Mouse (Mus musculus): ENCODE results near the gene A730015C16Rik.
A peak's percentile ranks its signal among the peaks of the same experiment; 100 is the strongest.

The A730015C16Rik gene

DNA sequence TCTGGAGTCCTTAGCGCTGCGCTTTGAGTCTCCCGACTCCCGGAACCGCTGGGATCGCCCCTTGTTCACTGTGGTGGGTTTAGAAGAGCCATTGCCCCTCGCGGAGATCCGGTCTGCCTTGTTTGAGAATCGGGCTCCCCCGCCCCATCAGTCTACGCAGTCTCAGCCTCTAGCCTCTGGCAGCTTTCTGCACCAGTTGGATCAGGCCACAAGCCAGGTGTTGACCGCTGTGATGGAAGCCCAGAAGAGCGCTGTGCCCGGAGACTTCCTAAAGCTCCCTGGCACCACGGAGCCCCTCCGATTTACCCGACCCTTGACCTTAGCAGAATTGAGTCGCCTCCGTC is at the start of gene A730015C16Rik:
Gene A730015C16Rik (minus strand): TSS at position 115 of the 344 bp plus-strand sequence.
- DNase-seq (ENCODE audit: low read depth, low spot score) = no peak

DNA sequence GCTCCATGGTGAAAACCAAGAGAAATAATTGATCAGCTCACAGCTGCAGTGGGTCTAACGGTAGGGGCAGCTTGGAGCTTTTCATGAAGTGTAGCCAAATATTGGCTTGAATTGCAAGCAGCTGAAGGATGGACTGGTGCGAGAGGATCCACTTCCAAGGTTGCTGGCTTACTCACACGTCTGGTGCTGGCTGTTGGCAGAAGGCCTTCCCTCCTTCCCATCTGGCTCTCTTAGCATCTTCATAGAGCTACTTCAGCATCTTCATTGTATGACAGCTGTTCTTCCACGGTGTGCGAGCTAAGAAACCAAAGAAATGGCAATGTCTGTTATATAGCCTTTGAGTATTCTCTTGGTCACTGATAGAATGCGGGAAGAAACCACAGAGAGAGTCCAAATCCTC is 42.5 kb upstream of the A730015C16Rik start:
- no peak for DNase-seq (ENCODE audit: low read depth, low spot score)

DNA sequence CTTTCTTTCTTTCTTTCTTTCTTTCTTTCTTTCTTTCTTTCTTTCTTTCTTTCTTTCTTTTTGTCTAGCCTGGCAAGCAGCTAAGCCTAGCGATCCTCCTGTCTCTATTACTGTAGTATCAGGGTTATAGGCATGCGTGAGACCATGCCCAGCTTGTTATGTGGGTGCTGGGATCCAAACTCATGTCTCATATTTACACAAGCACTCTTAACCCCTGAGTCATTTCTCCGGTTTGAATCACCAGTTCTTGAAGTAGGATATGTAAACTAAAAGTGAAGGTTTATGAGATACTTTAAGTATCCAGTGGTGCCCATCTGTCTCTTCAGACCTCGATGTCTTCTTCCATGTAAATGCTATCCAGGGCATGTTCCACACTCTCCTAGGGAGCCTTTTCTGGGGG is 39.0 kb upstream of the A730015C16Rik start:
- no peak for DNase-seq (ENCODE audit: low read depth, low spot score)

DNA sequence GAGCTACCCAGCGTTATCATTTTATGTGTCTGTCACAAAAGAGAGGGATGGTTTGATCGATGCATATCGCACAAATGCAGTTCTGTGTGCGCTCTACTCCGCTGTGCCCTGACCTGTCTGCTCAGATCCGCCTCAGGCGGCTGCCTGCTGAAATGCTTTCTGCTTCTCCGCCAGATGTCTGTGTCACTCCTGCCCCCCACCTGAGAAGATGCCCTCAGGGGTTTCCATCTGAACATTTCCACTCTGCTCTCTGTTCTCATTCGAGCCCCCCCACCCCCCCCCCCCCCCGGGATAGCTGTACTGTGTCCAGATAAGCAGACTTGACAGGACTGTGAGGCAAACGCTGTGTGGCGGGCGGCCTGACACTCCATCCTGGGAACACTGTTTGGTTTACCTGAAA is 35.4 kb upstream of the A730015C16Rik start:
- peak; percentile 70 for DNase-seq (ENCODE audit: low read depth, low spot score)

DNA sequence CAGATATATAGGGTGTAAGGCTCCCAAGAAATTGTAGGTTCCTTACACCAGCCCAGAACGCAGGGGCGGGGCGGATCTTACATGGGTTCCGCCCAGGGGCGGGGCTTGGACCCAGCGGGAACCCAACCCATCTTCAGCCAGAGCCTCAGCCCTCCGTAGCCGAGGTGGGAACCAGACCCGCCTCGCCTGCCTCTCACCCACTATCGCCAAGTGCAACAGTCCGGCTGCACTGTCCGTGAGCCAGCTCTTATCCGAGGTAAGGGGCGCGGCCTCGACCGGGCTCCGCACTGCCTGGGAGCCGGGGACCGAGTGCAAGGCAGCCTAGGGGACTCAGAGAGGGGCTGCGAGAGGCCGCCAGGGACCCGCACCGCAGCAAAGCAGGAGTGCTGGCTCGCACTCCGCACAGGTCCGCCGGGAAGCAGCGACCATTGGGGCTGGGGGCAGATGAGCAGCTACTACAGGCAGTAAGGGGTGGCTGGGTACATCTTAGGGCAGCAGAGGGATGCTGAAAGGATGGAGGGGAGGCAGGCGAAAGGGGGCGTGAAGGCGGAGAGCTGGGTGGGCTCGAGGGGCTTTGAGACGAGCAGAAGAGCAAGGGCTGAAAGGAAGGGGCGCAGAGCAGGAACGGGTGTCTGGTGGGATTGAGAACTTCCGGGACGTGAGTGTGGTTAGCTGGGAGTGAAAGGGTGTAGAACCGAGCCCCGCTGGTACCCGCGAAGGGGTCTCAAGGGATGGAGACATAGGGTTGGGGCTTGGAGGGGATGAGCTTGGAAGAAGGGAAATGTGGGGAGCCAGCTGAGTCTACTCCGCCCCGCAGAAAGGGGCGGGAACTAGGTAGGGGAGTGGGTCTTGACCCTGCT is 30.8 kb upstream of the A730015C16Rik start, which contains the start of gene Rab3b:
Gene Rab3b (plus strand): TSS at position 101 of the 860 bp plus-strand sequence.
- DNase-seq (ENCODE audit: low read depth, low spot score) = peak; percentile 65

DNA sequence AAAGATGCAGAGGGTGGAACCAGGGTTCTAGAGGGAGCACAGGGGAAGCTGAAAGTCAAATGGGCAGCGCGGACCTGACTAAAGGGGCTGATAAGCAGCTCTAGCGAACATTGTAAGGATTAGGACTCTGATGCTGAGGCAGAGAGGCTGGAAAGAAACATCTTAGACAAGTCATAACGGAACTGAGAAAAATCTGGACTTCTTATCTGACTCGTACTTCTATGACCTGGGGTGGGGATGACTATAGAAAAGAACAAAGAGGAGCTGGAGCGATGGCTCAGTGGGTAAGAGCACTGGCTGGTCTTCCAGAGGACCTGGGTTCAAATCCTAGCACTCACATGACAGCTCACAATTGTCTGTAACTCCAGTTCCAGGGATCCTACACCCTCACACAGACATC is 29.5 kb upstream of the A730015C16Rik start:
- DNase-seq (ENCODE audit: low read depth, low spot score) = no peak

DNA sequence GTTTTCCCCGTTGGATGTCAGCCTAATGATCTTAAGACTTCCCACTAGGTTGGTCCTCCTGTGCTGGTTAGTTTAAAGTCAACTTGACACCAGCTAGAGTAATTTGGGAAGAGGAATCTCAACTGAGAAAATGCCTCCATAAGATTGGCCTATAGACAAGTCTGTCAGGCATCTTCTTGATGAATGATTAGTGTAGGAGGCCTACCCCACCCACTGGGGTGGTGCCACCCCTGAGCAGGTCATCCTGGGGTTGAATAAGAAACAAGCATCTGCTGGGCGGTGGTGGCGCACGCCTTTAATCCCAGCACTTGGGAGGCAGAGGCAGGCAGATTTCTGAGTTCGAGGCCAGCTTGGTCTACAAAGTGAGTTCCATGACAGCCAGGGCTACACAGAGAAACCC is 25.3 kb upstream of the A730015C16Rik start:
- DNase-seq (ENCODE audit: low read depth, low spot score) = peak; percentile 42

DNA sequence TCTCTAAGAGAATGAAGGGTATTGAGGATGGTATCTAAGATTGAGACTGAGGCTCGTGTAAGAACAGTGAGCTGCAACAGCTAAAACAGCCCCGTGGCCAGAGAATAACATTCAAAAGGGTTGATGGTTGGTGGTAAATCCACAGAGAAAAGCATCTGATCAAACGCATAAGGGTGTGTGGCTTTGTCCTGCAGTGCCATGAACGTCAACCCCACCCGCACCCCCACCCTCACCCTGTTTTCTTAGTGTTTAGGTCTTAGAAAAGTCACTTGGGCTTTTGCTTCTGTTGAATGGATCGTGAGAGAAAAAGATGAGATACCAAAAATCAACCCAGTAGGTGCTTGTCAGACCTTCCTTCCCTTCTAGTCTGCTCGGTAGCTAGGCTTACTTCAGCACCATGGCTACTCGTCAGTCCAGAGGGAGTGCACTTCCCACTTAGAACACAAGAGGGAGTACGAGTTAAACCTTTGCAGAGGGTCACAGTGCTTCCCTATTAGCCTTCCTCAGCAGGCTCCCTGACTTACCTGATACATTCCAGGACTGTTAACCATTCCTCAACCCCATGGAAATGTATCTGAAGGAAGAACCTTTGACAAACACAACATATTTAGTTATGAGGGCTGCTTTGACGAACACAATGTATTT is 21.4 kb upstream of the A730015C16Rik start:
- peak; percentile 92 for DNase-seq (ENCODE audit: low read depth, low spot score)

DNA sequence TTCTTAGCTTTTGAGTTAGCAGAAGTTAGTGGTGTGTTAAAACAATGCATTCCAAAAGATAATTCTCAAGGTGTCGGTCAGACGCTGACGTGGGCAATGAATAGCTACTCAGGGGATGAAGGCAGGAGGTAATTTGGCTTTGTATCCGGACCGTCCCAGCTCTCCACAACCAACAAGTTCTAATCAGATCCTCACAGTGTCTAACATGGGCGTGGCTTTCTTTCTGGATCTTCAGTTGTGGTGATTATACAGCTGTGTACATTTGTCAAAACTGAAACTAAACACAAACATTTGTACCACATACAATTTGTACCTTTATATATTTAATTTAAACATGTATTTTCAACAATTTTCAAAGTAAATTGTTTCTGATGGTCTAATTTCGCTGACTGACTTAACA is 18.4 kb upstream of the A730015C16Rik start:
- no peak for DNase-seq (ENCODE audit: low read depth, low spot score)

DNA sequence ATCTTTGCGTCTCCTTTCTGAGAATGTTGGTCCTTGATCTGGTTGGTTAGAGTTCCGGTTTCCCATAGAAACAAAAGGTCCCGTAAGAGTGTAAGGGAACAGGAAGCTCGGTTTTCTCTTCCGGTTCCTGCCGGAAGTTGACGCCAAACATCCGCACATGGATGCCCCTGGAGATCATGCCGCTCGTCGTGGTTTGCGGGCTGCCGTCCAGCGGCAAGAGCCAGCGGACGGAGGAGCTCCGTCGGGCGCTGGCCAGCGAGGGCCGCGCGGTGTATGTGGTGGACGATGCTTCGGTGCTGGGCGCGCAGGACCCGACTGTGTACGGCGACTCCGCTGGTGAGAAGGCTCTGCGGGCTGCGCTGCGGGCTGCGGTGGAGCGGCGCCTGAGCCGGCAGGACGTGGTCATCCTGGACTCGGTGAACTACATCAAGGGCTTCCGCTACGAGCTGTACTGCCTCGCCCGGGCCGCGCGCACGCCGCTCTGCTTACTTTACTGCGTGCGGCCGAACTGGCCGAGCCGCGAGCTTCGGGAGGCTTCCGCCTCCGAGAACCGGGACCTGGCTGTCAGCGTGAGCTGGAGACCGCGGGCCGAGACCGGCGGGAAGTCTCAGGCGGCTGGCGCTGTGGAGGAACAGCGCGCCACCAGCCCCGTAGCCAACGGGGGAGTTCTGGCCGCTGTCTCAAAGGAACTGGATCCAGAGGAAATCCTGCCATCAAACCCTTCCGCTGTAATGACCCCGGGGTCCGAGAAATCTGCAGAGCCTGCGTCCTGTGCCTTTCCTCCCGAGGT is 509 bp downstream of the A730015C16Rik start, which contains the start of gene Kti12:
Gene Kti12 (plus strand): TSS at position 71 of the 790 bp plus-strand sequence.
- DNase-seq (ENCODE audit: low read depth, low spot score) = peak; percentile 81

DNA sequence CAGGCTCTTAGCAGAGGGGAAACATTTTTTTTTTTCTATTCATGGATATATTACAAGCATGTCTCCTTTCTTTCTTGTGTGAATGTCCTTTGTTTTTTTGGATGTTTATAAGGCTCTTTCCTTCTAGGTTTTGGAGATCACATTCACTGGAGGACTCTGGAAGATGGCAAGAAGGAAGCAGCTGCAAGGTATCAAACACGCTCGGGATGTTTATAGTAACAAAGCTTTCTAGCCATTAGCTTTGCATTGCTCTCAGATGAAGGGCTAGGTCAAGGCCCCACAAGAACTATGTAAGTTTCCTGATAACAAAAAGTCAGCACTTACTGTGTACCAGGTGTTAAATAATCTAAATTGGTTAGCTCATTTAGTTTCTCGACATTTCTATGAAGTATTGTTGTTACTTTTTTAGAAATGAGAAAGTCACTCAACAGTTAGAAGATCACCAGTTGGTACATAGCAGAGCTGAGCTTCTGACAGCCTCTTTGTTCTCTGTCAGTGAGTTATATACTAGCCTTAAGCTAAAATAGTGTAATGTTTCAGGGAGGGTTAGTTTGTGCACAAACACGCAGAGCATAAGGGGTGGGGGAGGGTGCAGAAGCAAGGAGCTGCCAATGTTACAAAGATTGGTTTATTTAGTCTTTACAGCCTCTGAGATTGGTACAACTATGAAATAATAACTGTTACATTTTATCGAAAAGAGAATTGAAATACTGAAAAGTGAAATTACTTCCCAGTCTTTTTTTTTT is 2.4 kb downstream of the A730015C16Rik start:
- no peak for DNase-seq (ENCODE audit: low read depth, low spot score)

DNA sequence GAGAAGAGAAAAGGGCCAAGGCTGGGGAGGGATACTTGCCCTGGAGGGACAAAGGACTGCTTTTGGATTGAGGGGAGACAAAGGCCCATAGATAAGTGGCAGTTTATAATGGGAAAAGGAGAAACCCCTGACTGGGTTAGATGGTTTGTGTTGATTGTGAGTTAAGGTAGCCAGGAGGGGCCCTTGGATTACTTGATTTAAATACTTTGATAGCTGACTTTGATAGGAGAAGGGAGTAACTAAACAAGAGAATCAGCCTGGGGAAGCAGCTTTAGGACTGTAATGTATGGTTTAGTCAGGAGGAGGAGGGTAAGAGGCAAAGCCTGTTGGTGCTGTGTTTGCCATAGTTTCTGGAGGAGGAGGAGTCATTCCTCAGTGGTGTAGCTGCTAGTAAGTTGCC is 5.1 kb downstream of the A730015C16Rik start:
- peak; percentile 16 for DNase-seq (ENCODE audit: low read depth, low spot score)

DNA sequence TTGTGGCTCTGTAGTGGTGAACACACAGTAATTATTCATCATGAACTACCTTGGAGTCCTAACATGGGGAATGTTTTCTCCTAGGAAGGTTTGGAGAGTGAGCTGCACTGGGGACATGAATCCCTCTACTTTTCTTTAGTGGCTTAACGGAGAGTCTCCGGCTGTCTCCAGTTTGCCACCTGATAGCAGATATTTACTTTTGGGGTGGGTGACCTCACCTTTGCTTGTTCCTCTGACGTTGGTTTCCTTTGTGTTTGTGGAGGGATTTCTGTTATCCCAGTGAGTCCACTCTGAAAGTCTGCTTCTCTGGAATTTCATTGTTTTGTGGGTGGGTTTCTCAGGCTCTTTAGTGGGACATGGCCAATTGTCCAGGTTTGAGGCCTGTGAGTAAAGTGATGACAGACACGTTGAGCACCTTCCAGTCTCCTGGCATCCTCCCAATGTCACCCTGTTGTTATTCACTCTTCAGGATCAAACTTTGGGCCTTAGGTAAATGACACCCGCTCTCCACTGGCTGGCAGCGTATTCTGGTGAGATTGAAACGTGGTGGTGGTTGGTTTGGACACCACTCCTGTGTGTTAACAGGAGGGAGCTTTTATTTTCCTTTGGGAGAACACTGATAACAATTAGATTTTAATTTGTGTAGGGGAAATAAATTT is 6.4 kb downstream of the A730015C16Rik start:
- DNase-seq (ENCODE audit: low read depth, low spot score) = no peak

DNA sequence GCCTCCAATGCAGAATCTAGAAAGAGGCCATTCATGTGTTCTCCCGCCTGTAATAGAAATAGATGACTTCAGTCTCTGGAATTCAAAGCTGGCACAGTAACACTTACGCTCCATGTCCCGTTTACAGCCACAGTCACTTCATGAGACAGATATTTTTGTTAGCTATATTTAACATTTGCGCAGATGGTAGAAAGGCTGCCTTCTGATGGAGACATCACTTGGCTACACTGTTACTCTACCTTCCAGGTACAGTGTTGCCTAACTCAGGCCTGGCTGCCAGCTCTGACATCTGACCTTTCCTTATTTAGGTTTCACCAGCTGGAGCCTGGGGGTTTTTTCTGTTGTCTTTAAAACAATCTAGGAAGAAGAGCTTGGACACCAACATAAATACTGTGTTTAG is 10.4 kb downstream of the A730015C16Rik start:
- DNase-seq (ENCODE audit: low read depth, low spot score) = no peak

DNA sequence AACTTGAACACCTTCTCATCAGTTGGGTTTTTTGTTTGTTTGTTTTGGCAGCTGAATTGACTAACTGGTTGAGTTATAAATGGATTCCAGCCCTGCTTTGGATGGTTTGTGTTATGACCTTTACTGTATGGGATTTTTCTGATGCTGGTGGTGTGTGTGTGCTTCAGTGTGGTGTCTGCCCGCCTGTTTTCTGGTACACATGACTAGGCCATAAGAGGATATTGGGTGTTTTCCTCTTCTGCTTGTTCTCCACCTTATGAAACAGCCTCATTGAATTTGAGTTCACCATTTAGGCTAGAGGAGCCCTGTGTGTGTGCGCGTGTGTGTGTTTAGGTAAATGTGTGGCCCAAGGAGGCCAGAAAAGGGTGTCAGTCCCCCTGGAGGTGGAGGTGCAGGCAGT is 12.9 kb downstream of the A730015C16Rik start:
- DNase-seq (ENCODE audit: low read depth, low spot score) = peak; percentile 31

DNA sequence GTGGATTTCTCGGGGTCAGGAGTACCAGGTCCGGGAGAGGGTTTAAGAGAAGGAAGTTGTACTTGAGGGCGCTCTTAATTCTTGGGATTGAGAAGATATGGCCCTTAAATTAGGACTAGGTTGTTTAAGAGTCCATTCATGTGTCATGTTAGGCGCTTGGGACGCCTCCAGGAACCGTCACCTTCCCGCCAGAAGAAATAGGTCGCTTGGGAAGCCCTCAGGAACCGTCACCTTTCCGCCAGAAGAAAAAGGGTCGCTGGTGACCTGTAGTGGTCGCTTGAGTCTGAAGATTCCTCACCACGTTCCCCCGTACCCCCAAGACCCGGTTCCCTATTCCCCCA is 13.5 kb downstream of the A730015C16Rik start:
- no peak for DNase-seq (ENCODE audit: low read depth, low spot score)

DNA sequence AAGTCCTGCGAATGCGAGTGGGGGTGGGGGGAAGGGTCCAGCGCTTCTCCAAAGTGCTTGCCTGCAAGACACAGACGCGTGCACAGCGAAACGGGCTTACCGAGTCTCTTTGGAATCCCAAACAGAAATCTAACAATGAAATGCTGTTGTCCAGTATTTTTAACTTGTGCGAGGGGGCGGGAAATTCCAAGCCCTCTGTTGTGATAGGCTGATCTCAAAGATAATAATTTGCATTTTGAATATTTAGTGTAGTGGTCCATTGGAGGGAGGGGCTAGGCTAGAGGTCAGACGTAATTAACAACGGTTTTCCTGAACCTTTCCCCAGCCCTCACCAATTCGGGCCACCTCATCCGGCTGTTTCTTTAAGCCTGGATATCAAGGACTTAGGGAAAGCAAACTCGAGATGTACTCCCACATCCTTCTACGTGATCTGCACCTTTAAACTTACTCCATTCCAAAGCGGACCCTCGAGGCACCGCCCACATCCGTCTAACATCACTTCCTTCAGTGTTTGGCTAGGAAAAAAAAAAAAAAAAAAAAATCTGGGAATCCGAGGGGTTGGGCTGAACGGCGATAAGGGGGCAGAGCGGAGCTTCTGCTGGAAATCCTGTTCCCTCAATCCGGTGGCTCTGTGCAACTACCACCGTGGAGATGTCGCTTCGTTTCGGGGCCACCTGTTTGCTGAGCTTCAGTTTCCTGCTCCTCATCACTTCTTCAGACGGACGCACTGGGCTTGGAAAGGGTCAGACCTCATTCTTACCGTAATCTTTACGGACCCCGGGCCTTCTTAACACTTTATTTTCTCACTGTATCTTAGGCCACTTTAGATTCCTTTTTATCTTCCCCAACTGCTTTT is 14.1 kb downstream of the A730015C16Rik start, which contains the start of gene Txndc12:
Gene Txndc12 (plus strand): TSS at position 487 of the 856 bp plus-strand sequence.
- DNase-seq (ENCODE audit: low read depth, low spot score) = peak; percentile 93

DNA sequence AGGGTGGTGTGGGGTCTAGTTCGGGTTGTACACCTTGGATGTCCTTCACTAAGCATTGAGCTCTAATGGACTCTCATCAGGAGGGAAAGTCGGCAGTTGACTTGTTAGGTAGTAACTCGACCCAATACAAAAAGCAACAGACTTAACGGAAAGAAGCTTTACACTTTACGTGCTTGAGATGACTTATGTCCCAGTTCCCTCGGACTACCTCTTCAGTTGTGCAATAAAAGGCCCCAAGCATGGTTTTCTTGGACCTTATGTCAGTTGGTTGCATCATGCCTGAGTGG is 14.6 kb downstream of the A730015C16Rik start:
- no peak for DNase-seq (ENCODE audit: low read depth, low spot score)

DNA sequence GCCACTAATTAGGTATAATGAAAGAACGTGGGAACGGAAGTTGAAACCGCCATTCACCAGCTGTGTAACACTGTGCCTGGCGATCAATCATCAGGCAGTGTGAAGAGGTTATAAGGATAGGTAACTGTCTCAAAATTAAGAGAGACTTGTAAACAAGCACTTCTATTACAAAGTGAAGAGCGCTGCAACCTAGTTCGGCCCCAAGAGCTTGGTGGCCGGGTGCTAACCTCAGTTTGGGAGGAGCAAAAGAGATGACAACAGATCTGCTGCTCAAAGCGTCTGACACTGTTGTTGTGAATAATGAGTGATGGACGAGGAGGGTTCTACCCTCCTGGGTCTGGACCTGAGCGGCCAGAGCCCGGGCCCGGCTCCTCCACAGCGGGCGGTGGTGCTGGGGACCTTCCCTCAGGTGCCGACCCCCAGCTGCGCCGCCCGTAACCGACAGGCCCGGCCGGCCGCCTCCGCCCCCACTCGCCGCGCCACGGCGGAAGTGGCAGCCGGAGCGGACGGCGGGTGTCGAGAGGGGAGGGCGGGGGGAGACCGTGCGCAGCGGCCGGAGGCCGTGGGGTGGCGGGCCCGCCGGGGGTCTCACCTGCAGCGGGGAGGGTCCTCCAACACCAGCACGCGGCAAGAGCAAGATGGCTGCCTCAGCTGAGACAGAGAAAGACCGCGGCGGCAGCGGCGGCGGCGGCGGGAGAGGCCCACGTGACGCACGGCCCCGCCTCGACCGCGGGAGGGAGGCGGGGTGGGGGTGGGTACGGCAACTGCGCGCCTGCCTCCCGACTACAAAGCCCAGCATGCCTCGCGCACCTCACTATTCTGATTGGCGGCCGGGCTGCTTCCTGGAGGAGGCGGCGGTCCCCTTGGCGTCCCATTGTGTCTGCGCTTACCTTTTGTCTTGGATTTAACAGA is 15.2 kb downstream of the A730015C16Rik start, which contains the start of gene Btf3l4:
Gene Btf3l4 (minus strand): TSS at position 699 of the 912 bp plus-strand sequence.
- DNase-seq (ENCODE audit: low read depth, low spot score) = peak; percentile 96
